Mouse (Mus musculus) liver, embryonic 11.5 days (tissue): Measurements from ENCODE around the gene Cpa4. TPM values are rescaled to one million over a fixed set of nuclear protein-coding genes. Genes with fewer than 3 reads are reported as not detected.

ENCODE experiments used
- ATAC-seq: fragments of 200-750 bp; cut with Nextera tagmentation; replicated peaks from 2 replicates; pipeline ENCODE4 v1.8.0; 2017; ENCODE audit warnings: moderate number of reproducible peaks, mild to moderate bottlenecking, moderate TSS enrichment, moderate library complexity; ENCODE audit not compliant: low FRiP score
- DNase-seq: peaks from one replicate; pipeline ENCODE4 v3.0.0-alpha.2; 2017; ENCODE audit warnings: low spot score
- H3K27ac ChIP-seq: fragments of 300-500 bp; sonication (generic); 2 replicates; pipeline ENCODE4 v1.5.1; 2014; ENCODE audit warnings: mild to moderate bottlenecking, low read depth, low read length, control low read depth
- H3K27me3 ChIP-seq: fragments of 300-500 bp; sonication (generic); replicated peaks from 2 replicates; pipeline ENCODE4 v1.6.1; 2014; ENCODE audit warnings: low read length, mixed read lengths; ENCODE audit not compliant: control insufficient read depth, insufficient read depth
- H3K36me3 ChIP-seq: fragments of 300-500 bp; sonication (generic); 2 replicates; pipeline ENCODE4 v1.6.1; 2014; ENCODE audit warnings: mild to moderate bottlenecking, low read length, moderate library complexity, mixed read lengths; ENCODE audit not compliant: control insufficient read depth, insufficient read depth
- H3K4me1 ChIP-seq: fragments of 300-500 bp; sonication (generic); replicated peaks from 2 replicates; pipeline ENCODE4 v1.6.1; 2014; ENCODE audit warnings: low read length, mixed read lengths; ENCODE audit not compliant: control insufficient read depth, insufficient read depth
- H3K4me2 ChIP-seq: fragments of 300-500 bp; sonication (generic); 2 replicates; pipeline ENCODE4 v1.6.1; 2014; ENCODE audit warnings: mild to moderate bottlenecking, control low read depth, moderate library complexity
- H3K4me3 ChIP-seq: fragments of 300-500 bp; sonication (generic); 2 replicates; pipeline ENCODE4 v1.5.1; 2014; ENCODE audit warnings: low read depth, low read length, control low read depth
- H3K9ac ChIP-seq: fragments of 300-500 bp; sonication (generic); 2 replicates; pipeline ENCODE4 v1.6.1; 2014; ENCODE audit warnings: low read depth, low read length, control low read depth
- H3K9me3 ChIP-seq: fragments of 300-500 bp; sonication (generic); 2 replicates; pipeline ENCODE4 v1.6.1; 2016; ENCODE audit warnings: low read length, inconsistent platforms, mixed read lengths; ENCODE audit not compliant: control insufficient read depth
- WGBS: fragments of 180-500 bp; shearing (Covaris S2); extraction: QIAGEN DNeasy Blood & Tissue Kit; methylation state at CpG from one replicate; pipeline ENCODE4 v1.1.7; 2014; 5-methylcytosine and 5-hydroxymethylcytosine counted together
- polyA plus RNA-seq: library from polyadenylated mRNA; unstranded; fragments of >200 nt; fragmentation: Nextera tagmentation; extraction: Ambion mirVana; gene quantifications from 2 replicates; pipeline ENCODE4 v1.2.1, GENCODE M21; 2014

The Cpa4 gene
- polyA plus RNA-seq, 1 experiment from 2014 or later: 0.44 TPM

GRCm38 (mm10) chr6:30594364-30594763, 26.2 kb downstream of the Cpa4 start:
- Histone ChIP-seq H3K27me3 (no peaks in the 10 kb centered on the region), H3K36me3 (no peaks in the 10 kb centered on the region), H3K9ac (no peak overlapping the region), H3K4me1 (no peaks in the 10 kb centered on the region; the same call in 1 of the 2 replicates), H3K4me3 (no peak overlapping the region), H3K27ac (no peak overlapping the region), H3K4me2 (no peak overlapping the region), H3K9me3 (no peaks in the 10 kb centered on the region)
- ATAC-seq (no peak), DNase-seq (no peak)
- 35% methylated on average over 7 of the region's 7 CpGs for WGBS

GRCm38 (mm10) chr6:30596230-30596898, 28.2 kb downstream of the Cpa4 start:
- H3K9ac ChIP-seq: no peak overlapping the region
- no peak overlapping the region for H3K4me2 ChIP-seq
- WGBS: 86% methylated on average over 8 of the region's 8 CpGs
- DNase-seq: no peak
- no peaks in the 10 kb centered on the region for H3K4me1 ChIP-seq
- H3K36me3 ChIP-seq: no peaks in the 10 kb centered on the region
- no peaks in the 10 kb centered on the region for H3K27me3 ChIP-seq
- H3K9me3 ChIP-seq: no peaks in the 10 kb centered on the region
- no peak overlapping the region for H3K27ac ChIP-seq
- H3K4me3 ChIP-seq: no peak overlapping the region
- no peak for ATAC-seq

GRCm38 (mm10) chr6:30600033-30600432, 31.9 kb downstream of the Cpa4 start:
- 54% methylated on average over 3 of the region's 3 CpGs for WGBS
- ATAC-seq: no peak
- Histone ChIP-seq H3K36me3 (no peaks in the 10 kb centered on the region), H3K27ac (no peak overlapping the region), H3K4me3 (no peak overlapping the region), H3K27me3 (no peaks in the 10 kb centered on the region), H3K9ac (no peak overlapping the region), H3K4me2 (no peak overlapping the region), H3K9me3 (no peaks in the 10 kb centered on the region), H3K4me1 (0 out of 2 replicates have a peak, but pooled peaks cover 2% of the 10 kb centered on the region)
- no peak for DNase-seq

- H3K4me1 ChIP-seq: 0 out of 2 replicates have a peak, but pooled peaks cover 2% of the 10 kb centered on the region
- H3K4me2 ChIP-seq: no peak overlapping the region
- H3K9me3 ChIP-seq: no peaks in the 10 kb centered on the region
- 87% methylated on average over 1 of the region's 1 CpGs for WGBS
- no peak overlapping the region for H3K4me3 ChIP-seq
- no peaks in the 10 kb centered on the region for H3K36me3 ChIP-seq
- no peak overlapping the region for H3K27ac ChIP-seq
- H3K9ac ChIP-seq: no peak overlapping the region
- no peak for DNase-seq
- ATAC-seq: no peak
- H3K27me3 ChIP-seq: no peaks in the 10 kb centered on the region
Observed at GRCm38 (mm10) chr6:30600995-30601394, 32.8 kb downstream of the Cpa4 start.

- H3K4me1 ChIP-seq: 0 out of 2 replicates have a peak, but pooled peaks cover 2% of the 10 kb centered on the region
- no peak for ATAC-seq
- no peak overlapping the region for H3K4me3 ChIP-seq
- no peak overlapping the region for H3K27ac ChIP-seq
- H3K27me3 ChIP-seq: no peaks in the 10 kb centered on the region
- H3K4me2 ChIP-seq: no peak overlapping the region
- no peak overlapping the region for H3K9ac ChIP-seq
- no peaks in the 10 kb centered on the region for H3K9me3 ChIP-seq
- no peaks in the 10 kb centered on the region for H3K36me3 ChIP-seq
- WGBS: 58% methylated on average over 7 of the region's 7 CpGs
- DNase-seq: no peak
Observed at GRCm38 (mm10) chr6:30604342-30604867, 36.2 kb downstream of the Cpa4 start.

GRCm38 (mm10) chr6:30605111-30605510, 36.9 kb downstream of the Cpa4 start:
- no peaks in the 10 kb centered on the region for H3K27me3 ChIP-seq
- 0 out of 2 replicates have a peak, but pooled peaks cover 2% of the 10 kb centered on the region for H3K4me1 ChIP-seq
- H3K36me3 ChIP-seq: no peaks in the 10 kb centered on the region
- no peak overlapping the region for H3K9ac ChIP-seq
- H3K4me2 ChIP-seq: no peak overlapping the region
- H3K27ac ChIP-seq: no peak overlapping the region
- no peak overlapping the region for H3K4me3 ChIP-seq
- no peak for DNase-seq
- WGBS: 88% methylated on average over 4 of the region's 4 CpGs
- H3K9me3 ChIP-seq: no peaks in the 10 kb centered on the region
- no peak for ATAC-seq

GRCm38 (mm10) chr6:30605672-30606071, 37.5 kb downstream of the Cpa4 start:
- no peak overlapping the region for H3K4me3 ChIP-seq
- H3K36me3 ChIP-seq: no peaks in the 10 kb centered on the region
- ATAC-seq (no peak), DNase-seq (no peak)
- no peaks in the 10 kb centered on the region for H3K9me3 ChIP-seq
- H3K27ac ChIP-seq: no peak overlapping the region
- WGBS: 49% methylated on average over 5 of the region's 5 CpGs
- H3K27me3 ChIP-seq: no peaks in the 10 kb centered on the region
- 0 out of 2 replicates have a peak, but pooled peaks cover 2% of the 10 kb centered on the region for H3K4me1 ChIP-seq
- no peak overlapping the region for H3K9ac ChIP-seq
- no peak overlapping the region for H3K4me2 ChIP-seq

GRCm38 (mm10) chr6:30610710-30611109, 42.5 kb downstream of the Cpa4 start, which contains the start of gene Cpa5:
Cpa5 (plus strand) TSS chr6:30611010.
- no peaks in the 10 kb centered on the region for H3K9me3 ChIP-seq
- H3K4me1 ChIP-seq: no peaks in the 10 kb centered on the region
- H3K9ac ChIP-seq: no peak within 1 kb of the TSS
- H3K27ac ChIP-seq: no peak within 1 kb of the TSS
- no peak within 1 kb of the TSS for H3K4me3 ChIP-seq
- DNase-seq (no peak), ATAC-seq (no peak)
- H3K4me2 ChIP-seq: no peak within 1 kb of the TSS
- H3K36me3 ChIP-seq: no peaks in the 10 kb centered on the region
- WGBS: 93% methylated on average over 7 of the region's 7 CpGs
- peaks cover 11% of the 10 kb centered on the region for H3K27me3 ChIP-seq

GRCm38 (mm10) chr6:30611212-30611611, 43.0 kb downstream of the Cpa4 start:
- Histone ChIP-seq H3K9me3 (no peaks in the 10 kb centered on the region), H3K9ac (no peak overlapping the region), H3K27me3 (peaks cover 16% of the 10 kb centered on the region), H3K4me3 (no peak overlapping the region), H3K36me3 (no peaks in the 10 kb centered on the region), H3K4me1 (peaks cover 3% of the 10 kb centered on the region; the same call in 1 of the 2 replicates), H3K4me2 (no peak overlapping the region), H3K27ac (no peak overlapping the region)
- DNase-seq (no peak), ATAC-seq (no peak)
- 78% methylated on average over 5 of the region's 5 CpGs for WGBS
